7 mouse cellular contexts compared by ENCODE assay signal in genomic region chr4:43560243-43560611, GRCm38 (mm10). TPM values are rescaled to one million over a fixed set of nuclear protein-coding genes. Genes with fewer than 3 reads are reported as not detected.
DNase-seq lines count a peak whose midpoint lies in the region; ATAC-seq and TF ChIP-seq lines count a peak whose summit lies in the region.

No protein-coding gene starts in this region.

- peak overlapping the region; percentile 96 for H3K9ac ChIP-seq in lung, embryonic 16.5 days (ENCODE audit: low read length)

- peaks cover 62% of the 10 kb centered on the region for H3K4me1 ChIP-seq in G1E (ENCODE audit: insufficient read depth, low read depth, low read length)
- H3K4me1 ChIP-seq in lung, embryonic 16.5 days (replicated peaks; ENCODE audit: control insufficient read depth, insufficient read depth, low read length): peaks cover 55% of the 10 kb centered on the region
- H3K4me1 ChIP-seq in spleen, adult 2 months (ENCODE audit: control insufficient read depth, insufficient read depth, insufficient read length): peaks cover 25% of the 10 kb centered on the region; the same call in 1 of the 2 replicates

- H3K36me3 ChIP-seq in G1E (replicated peaks): peaks cover 68% of the 10 kb centered on the region
- H3K36me3 ChIP-seq in lung, embryonic 16.5 days (ENCODE audit: control insufficient read depth, insufficient read depth, low read length): peaks cover 19% of the 10 kb centered on the region
- peaks cover 14% of the 10 kb centered on the region for H3K36me3 ChIP-seq in spleen, adult 2 months (ENCODE audit: control insufficient read depth, insufficient read depth, low read length)

- DNase-seq in G1E (ENCODE audit: low spot score): no peak
- peak; percentile 40 for DNase-seq in adrenal gland, postnatal 25 days
- peak; percentile 70 to 81 for DNase-seq in heart, adult 9 months (ENCODE audit: low spot score in 2 of 2)
- peak; percentile 58 to 61 for DNase-seq in kidney, adult 8-10 months
- peak in 1 of 2 experiments; percentile 42 for DNase-seq in spleen, adult 2 months (ENCODE audit: low read depth in 1 of 2, low spot score in 2 of 2)
- no peak for DNase-seq in frontal cortex, postnatal 36 days (ENCODE audit: low spot score in 2 of 2)

- H3K27ac ChIP-seq in lung, embryonic 16.5 days (ENCODE audit: low read length): peak overlapping the region; percentile 98
- H3K27ac ChIP-seq in spleen, adult 2 months (ENCODE audit: insufficient read depth, low read length): peak overlapping the region; percentile 76

- H3K9me3 ChIP-seq in G1E (replicated peaks): no peaks in the 10 kb centered on the region
- H3K9me3 ChIP-seq in lung, embryonic 16.5 days (ENCODE audit: control insufficient read depth, low read length): no peaks in the 10 kb centered on the region

- ATAC-seq in G1E (ENCODE audit: extremely low read depth, insufficient number of reproducible peaks, low FRiP score, poor library complexity, severe bottlenecking): no peak
- no peak for ATAC-seq in lung, embryonic 16.5 days (ENCODE audit: low read depth)

- peak overlapping the region; percentile 82 for H3K4me3 ChIP-seq in G1E (ENCODE audit: low read depth, low read length)
- H3K4me3 ChIP-seq in lung, embryonic 16.5 days (ENCODE audit: low read length): peak overlapping the region; percentile 88
- H3K4me3 ChIP-seq in spleen, adult 2 months (ENCODE audit: extremely low read depth, insufficient read depth, insufficient read length): peak overlapping the region; percentile 64

- peak overlapping the region; percentile 81 for H3K4me2 ChIP-seq in lung, embryonic 16.5 days (ENCODE audit: low read depth, low read length)

- no peaks in the 10 kb centered on the region for H3K27me3 ChIP-seq in G1E (ENCODE audit: insufficient read depth, low read length)
- no peaks in the 10 kb centered on the region for H3K27me3 ChIP-seq in lung, embryonic 16.5 days (ENCODE audit: control insufficient read depth, insufficient read depth, low read depth, low read length)
- no peaks in the 10 kb centered on the region for H3K27me3 ChIP-seq in spleen, adult 2 months (ENCODE audit: control insufficient read depth, insufficient read depth, low read length)

- 34% methylated on average over 5 of the region's 6 CpGs for WGBS in lung, embryonic 16.5 days
- WGBS in spleen, adult 2 months: 2% methylated on average over 6 of the region's 6 CpGs

- TF ChIP-seq POLR2A in spleen, adult 2 months (IDR thresholded peaks at IDR 0.05; ENCODE audit: low read depth, low read length): no peak

- no peak for TF ChIP-seq CTCF in G1E (IDR thresholded peaks at IDR 0.05; ENCODE audit: low read depth, low read length)
- TF ChIP-seq CTCF in spleen, adult 2 months (IDR thresholded peaks at IDR 0.05; ENCODE audit: extremely low read depth, insufficient read depth, insufficient read length, insufficient replicate concordance): no peak

RNA-seq across cellular contexts. Expression of gene Creb3, which starts 1.9 kb away (rescaled TPM):
- total RNA-seq in G1E (2014; fragmentation: Nextera tagmentation) (9.4 and 9.8 TPM in 2 replicates), G1E (2017) (60.0 and 61.0 TPM in 2 replicates)
- 1.6 and 1.9 TPM in 2 replicates for polyA plus RNA-seq in G1E (2012)
- total RNA-seq in adrenal gland, postnatal 25 days (2021): 111 and 172 TPM in 2 replicates
- 69.5 and 70.9 TPM in 2 replicates for polyA plus RNA-seq in lung, embryonic 16.5 days (2015; fragmentation: Nextera tagmentation; extraction: Ambion mirVana)
- polyA plus RNA-seq in spleen, adult 2 months (2012; rRNA removed): 48.8 and 54.0 TPM in 2 replicates

RNA-seq across cellular contexts. Expression of gene Tln1, which starts 2.3 kb away (rescaled TPM):
- total RNA-seq in G1E (2014; fragmentation: Nextera tagmentation) (166 and 262 TPM in 2 replicates), G1E (2017) (127 and 167 TPM in 2 replicates)
- 138 and 163 TPM in 2 replicates for polyA plus RNA-seq in G1E (2012)
- 229 and 303 TPM in 2 replicates for total RNA-seq in adrenal gland, postnatal 25 days (2021)
- 68.7 and 84.9 TPM in 2 replicates for polyA plus RNA-seq in lung, embryonic 16.5 days (2015; fragmentation: Nextera tagmentation; extraction: Ambion mirVana)
- polyA plus RNA-seq in spleen, adult 2 months (2012; rRNA removed): 163 and 208 TPM in 2 replicates

RNA-seq across cellular contexts. Expression of gene Rgp1, which starts 18.3 kb away (rescaled TPM):
- total RNA-seq in G1E (2014; fragmentation: Nextera tagmentation) (48.5 and 54.7 TPM in 2 replicates), G1E (2017) (18.6 and 23.2 TPM in 2 replicates)
- polyA plus RNA-seq in G1E (2012): 31.2 and 105 TPM in 2 replicates
- 50.5 and 58.9 TPM in 2 replicates for total RNA-seq in adrenal gland, postnatal 25 days (2021)
- 23.1 and 25.0 TPM in 2 replicates for polyA plus RNA-seq in lung, embryonic 16.5 days (2015; fragmentation: Nextera tagmentation; extraction: Ambion mirVana)
- 42.4 and 44.3 TPM in 2 replicates for polyA plus RNA-seq in spleen, adult 2 months (2012; rRNA removed)

RNA-seq across cellular contexts. Expression of gene Gba2, which starts 18.4 kb away (rescaled TPM):
- total RNA-seq in G1E (2014; fragmentation: Nextera tagmentation) (21.4 and 23.8 TPM in 2 replicates), G1E (2017) (12.6 and 14.1 TPM in 2 replicates)
- 14.5 and 18.3 TPM in 2 replicates for polyA plus RNA-seq in G1E (2012)
- total RNA-seq in adrenal gland, postnatal 25 days (2021): 11.9 and 15.4 TPM in 2 replicates
- polyA plus RNA-seq in lung, embryonic 16.5 days (2015; fragmentation: Nextera tagmentation; extraction: Ambion mirVana): 21.0 and 21.3 TPM in 2 replicates
- 28.8 and 34.2 TPM in 2 replicates for polyA plus RNA-seq in spleen, adult 2 months (2012; rRNA removed)

RNA-seq across cellular contexts. Expression of gene Msmp, which starts 24.1 kb away (rescaled TPM):
- total RNA-seq in G1E (2014; fragmentation: Nextera tagmentation): not detected in 2 replicates
- total RNA-seq in G1E (2017): 0.17 TPM in 1 of 2 replicates, not detected in the other
- not detected in 2 replicates for polyA plus RNA-seq in G1E (2012)
- total RNA-seq in adrenal gland, postnatal 25 days (2021): 4.5 and 5.7 TPM in 2 replicates
- 0.38 and 1.1 TPM in 2 replicates for polyA plus RNA-seq in lung, embryonic 16.5 days (2015; fragmentation: Nextera tagmentation; extraction: Ambion mirVana)
- 0.23 and 0.26 TPM in 2 replicates for polyA plus RNA-seq in spleen, adult 2 months (2012; rRNA removed)

Comparison
In these comparisons a context has a peak if more than half of its experiments do, and no peak if none do; other contexts are left out.
1. DNase-seq: peak in adrenal gland, postnatal 25 days (single experiment), heart, adult 9 months (2 of 2) and kidney, adult 8-10 months (2 of 2); none in G1E (single experiment) and frontal cortex, postnatal 36 days (0 of 2).
2. RNA of gene Creb3, which starts 1.9 kb away (polyA plus RNA-seq): 69.5 to 70.9 TPM in lung, embryonic 16.5 days and 48.8 to 54.0 TPM in spleen, adult 2 months; 1.6 to 1.9 TPM in G1E; every median in the first group is over 10 times any median in the second.
3. Peak in every context shown above with its lines, with median percentiles within 50 percentile points of each other: H3K4me3 ChIP-seq.